13 mouse cellular contexts compared by ENCODE assay signal in the genomic region with DNA sequence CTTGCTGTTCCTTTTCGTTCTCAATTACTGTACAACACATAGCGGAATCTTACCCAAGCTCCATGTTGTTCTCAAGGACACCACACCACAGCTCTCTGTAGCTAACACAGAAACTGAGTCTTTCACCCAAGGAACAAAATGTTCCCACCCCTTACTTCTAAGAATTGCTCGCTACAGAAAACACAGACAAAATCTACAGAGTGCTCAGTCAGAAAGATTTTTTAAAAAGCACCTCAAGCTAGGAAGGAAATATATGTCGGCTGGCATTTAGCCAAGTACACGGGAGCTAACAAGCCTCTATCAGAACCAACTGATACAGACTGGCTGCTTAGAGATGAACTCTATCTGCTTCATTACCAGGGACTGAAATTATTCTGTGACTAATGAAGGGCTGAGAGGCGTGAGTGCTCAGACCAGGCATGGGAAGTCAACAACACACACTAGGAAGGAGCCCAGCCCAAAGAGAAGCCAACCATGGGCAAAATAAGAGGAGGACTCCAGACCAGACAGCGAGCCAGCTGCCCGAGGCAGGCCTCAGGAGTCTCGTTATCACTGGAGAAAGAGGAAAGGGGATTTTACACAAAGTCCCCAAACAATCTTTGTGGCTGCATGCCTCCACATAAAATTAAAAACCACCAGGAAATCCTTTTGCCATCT. TPM values are rescaled to one million over a fixed set of nuclear protein-coding genes. Genes with fewer than 3 reads are reported as not detected.
DNase-seq lines count a peak whose midpoint lies in the region; ATAC-seq and TF ChIP-seq lines count a peak whose summit lies in the region.
"Had no signal": no experiment of that assay in that cellular context is flagged by ENCODE, and none has a peak within 500 bp of the region (broad histone marks: within the 10 kb centered on the region; RNA-seq: fewer than 3 reads in every experiment).

No protein-coding gene starts in this region.

- no peak for DNase-seq in heart, adult 2 months
- no peak for DNase-seq in heart, adult 8-10 months (ENCODE audit: low spot score)
- DNase-seq in brain, embryonic 14.5 days (ENCODE audit: low read depth): peak; percentile 41
- DNase-seq in midbrain, postnatal 0 days (ENCODE audit: low spot score): no peak
- no peak for DNase-seq in thymus, postnatal 14 days
- no peak for DNase-seq in cerebellum, postnatal 10 days
- DNase-seq: cerebellum, postnatal 25 days; kidney, postnatal 14 days; lung, postnatal 10 days; right cerebral cortex, postnatal 25 days had no signal

- H3K79me2 ChIP-seq in heart, adult 2 months (replicated peaks; ENCODE audit: control insufficient read depth, insufficient read depth, low read length): no peaks in the 10 kb centered on the region

- no peak overlapping the region for H3K4me2 ChIP-seq in midbrain, postnatal 0 days (ENCODE audit: low read depth, low read length, poor library complexity, severe bottlenecking)
- H3K4me2 ChIP-seq: neural tube, embryonic 12.5 days had no signal

- no peak overlapping the region for H3K4me3 ChIP-seq in heart, adult 2 months
- peak overlapping the region; percentile 6 for H3K4me3 ChIP-seq in megakaryocyte, embryonic 14.5 days (replicated peaks)
- no peak overlapping the region for H3K4me3 ChIP-seq in midbrain, postnatal 0 days (ENCODE audit: low read depth, low read length)
- H3K4me3 ChIP-seq: neural tube, embryonic 12.5 days had no signal

- peaks cover 10% of the 10 kb centered on the region for H3K9me3 ChIP-seq in megakaryocyte, embryonic 14.5 days
- no peaks in the 10 kb centered on the region for H3K9me3 ChIP-seq in midbrain, postnatal 0 days (ENCODE audit: low read length)
- H3K9me3 ChIP-seq: neural tube, embryonic 12.5 days had no signal

- no peak for ATAC-seq in megakaryocyte, adult 5-6 weeks (ENCODE audit: poor library complexity, severe bottlenecking)
- no peak for ATAC-seq in midbrain, postnatal 0 days (ENCODE audit: low FRiP score)

- peak overlapping the region; percentile 13; the same call in 1 of the 2 replicates for H3K27ac ChIP-seq in heart, adult 2 months
- H3K27ac ChIP-seq in midbrain, postnatal 0 days (ENCODE audit: low read depth, low read length): peak overlapping the region; percentile 26; the same call in 1 of the 2 replicates
- H3K27ac ChIP-seq: neural tube, embryonic 12.5 days had no signal

- intact Hi-C loops in heart, adult 2 months (cut with DNase I): no loop called here

- peaks cover 9% of the 10 kb centered on the region for H3K4me1 ChIP-seq in heart, adult 2 months (ENCODE audit: control insufficient read depth, insufficient read depth, low read length)
- H3K4me1 ChIP-seq in megakaryocyte, embryonic 14.5 days: peaks cover 44% of the 10 kb centered on the region
- H3K4me1 ChIP-seq in midbrain, postnatal 0 days (ENCODE audit: insufficient read depth, low read length): no peaks in the 10 kb centered on the region

- no peak for TF ChIP-seq CTCF in heart, adult 2 months (IDR thresholded peaks at IDR 0.05)
- TF ChIP-seq CTCF in brain, embryonic 14.5 days (IDR thresholded peaks at IDR 0.05; ENCODE audit: borderline replicate concordance, extremely low read depth, insufficient read depth, insufficient read length): no peak
- TF ChIP-seq CTCF in midbrain, postnatal 0 days (IDR thresholded peaks at IDR 0.05): no peak

- peaks cover 4% of the 10 kb centered on the region for H3K36me3 ChIP-seq in heart, adult 2 months (ENCODE audit: control insufficient read depth, insufficient read depth, low read length)
- peaks cover 12% of the 10 kb centered on the region for H3K36me3 ChIP-seq in megakaryocyte, embryonic 14.5 days (replicated peaks; ENCODE audit: low read length)
- no peaks in the 10 kb centered on the region for H3K36me3 ChIP-seq in midbrain, postnatal 0 days (ENCODE audit: insufficient read depth, low read length)
- H3K36me3 ChIP-seq: neural tube, embryonic 12.5 days had no signal

- 47% methylated on average over 9 of the region's 9 CpGs for WGBS in heart, adult 2 months
- 48% methylated on average over 9 of the region's 9 CpGs for WGBS in midbrain, postnatal 0 days

- H3K9ac ChIP-seq in heart, adult 2 months (ENCODE audit: low read depth, low read length): no peak overlapping the region
- H3K9ac ChIP-seq in midbrain, postnatal 0 days (replicated peaks; ENCODE audit: low read length, poor library complexity, severe bottlenecking): no peak overlapping the region
- H3K9ac ChIP-seq: neural tube, embryonic 12.5 days had no signal

- TF ChIP-seq POLR2A in heart, adult 2 months (IDR thresholded peaks at IDR 0.05; ENCODE audit: insufficient read depth, low read depth, low read length): no peak
- no peak for TF ChIP-seq POLR2A in brain, embryonic 14.5 days (IDR thresholded peaks at IDR 0.05; ENCODE audit: borderline replicate concordance, extremely low read depth, insufficient read depth, insufficient read length, poor library complexity, severe bottlenecking)

- no peak for TF ChIP-seq EP300 in heart, adult 2 months (IDR thresholded peaks at IDR 0.05; ENCODE audit: insufficient read depth, low read depth, low read length)

- H3K27me3 ChIP-seq in heart, adult 2 months (ENCODE audit: control insufficient read depth, insufficient read depth, low read length): no peaks in the 10 kb centered on the region
- H3K27me3 ChIP-seq in megakaryocyte, embryonic 14.5 days (replicated peaks): peaks cover 2% of the 10 kb centered on the region
- no peaks in the 10 kb centered on the region for H3K27me3 ChIP-seq in midbrain, postnatal 0 days (ENCODE audit: insufficient read depth, low read length)
- H3K27me3 ChIP-seq: neural tube, embryonic 12.5 days had no signal

RNA-seq across cellular contexts. Expression of a gene that starts 41.3 kb away (rescaled TPM):
- total RNA-seq in heart, adult 2 months (2021): 10 to 100 TPM; 10.5 to 11.5 TPM
- polyA plus RNA-seq in heart, adult 2 months (2012; rRNA removed): 13.5 and 21.5 TPM in 2 replicates
- 10 to 100 TPM; 10.3 to 12.9 (median 12.5) TPM for total RNA-seq in heart, adult 8-10 months (2022)
- 0.94 and 2.2 TPM in 2 replicates for polyA plus RNA-seq in megakaryocyte, embryonic 14.5 days (2012; ENCODE audit: insufficient read depth, low replicate concordance)
- total RNA-seq in megakaryocyte, adult 5-6 weeks (2015): 8.1 and 9.8 TPM in 2 replicates
- 4.6 and 5.1 TPM in 2 replicates for total RNA-seq in megakaryocyte, adult 5-6 weeks (2017)
- 13.9 and 15.3 TPM in 2 replicates for polyA plus RNA-seq in brain, embryonic 14.5 days (2012; rRNA removed)
- 34.5 and 42.9 TPM in 2 replicates for total RNA-seq in midbrain, postnatal 0 days (2014; rRNA removed)
- polyA plus RNA-seq in midbrain, postnatal 0 days (2015; fragmentation: Nextera tagmentation; extraction: Ambion mirVana): 17.1 and 18.2 TPM in 2 replicates
